Mouse (Mus musculus): ENCODE results near the gene Atf7ip. TPM values are rescaled to one million over a fixed set of nuclear protein-coding genes. Genes with fewer than 3 reads are reported as not detected.

Atf7ip gene
- polyA plus RNA-seq, 1 experiment from 2014 or later, result 49.7 TPM

- peaks cover 13% of the 10 kb centered on the region for H3K4me1 ChIP-seq (ENCODE audit: control insufficient read depth, insufficient read depth, low read length)
- no peak overlapping the region for H3K4me2 ChIP-seq
- no peak overlapping the region for H3K9ac ChIP-seq (ENCODE audit: low read depth, low read length)
Measured at GRCm38 (mm10) chr6:136548041-136548770, 42.2 kb downstream of the Atf7ip start.

GRCm38 (mm10) chr6:136548796-136549195 lies 42.8 kb downstream of the Atf7ip start:
- Histone ChIP-seq H3K27me3 (ENCODE audit: control insufficient read depth, insufficient read depth, low read length) (no peaks in the 10 kb centered on the region), H3K4me1 (ENCODE audit: control insufficient read depth, insufficient read depth, low read length) (peaks cover 7% of the 10 kb centered on the region), H3K9me3 (replicated peaks; ENCODE audit: control insufficient read depth, low read length) (no peaks in the 10 kb centered on the region), H3K36me3 (ENCODE audit: control insufficient read depth, insufficient read depth, low read length) (no peaks in the 10 kb centered on the region), H3K9ac (ENCODE audit: low read depth, low read length) (no peak overlapping the region), H3K4me2 (no peak overlapping the region), H3K4me3 (ENCODE audit: low read depth, low read length) (no peak overlapping the region), H3K27ac (ENCODE audit: low read depth, low read length) (peak overlapping the region; percentile 3; the same call in 1 of the 2 replicates)
- 87% methylated on average over 6 of the region's 6 CpGs for WGBS (ENCODE audit: insufficient replicate concordance)
- no peak for ATAC-seq (replicated peaks; ENCODE audit: insufficient number of reproducible peaks, low FRiP score, low TSS enrichment)

More at GRCm38 (mm10) chr6:136548041-136548770, 42.2 kb downstream of the Atf7ip start:
- ATAC-seq (replicated peaks; ENCODE audit: insufficient number of reproducible peaks, low FRiP score, low TSS enrichment), result no peak
- no peaks in the 10 kb centered on the region for H3K27me3 ChIP-seq (ENCODE audit: control insufficient read depth, insufficient read depth, low read length)
- WGBS (ENCODE audit: insufficient replicate concordance), result 77% methylated on average over 6 of the region's 6 CpGs
- no peak overlapping the region for H3K4me3 ChIP-seq (ENCODE audit: low read depth, low read length)
- no peak overlapping the region for H3K27ac ChIP-seq (ENCODE audit: low read depth, low read length)
- H3K36me3 ChIP-seq (ENCODE audit: control insufficient read depth, insufficient read depth, low read length), result no peaks in the 10 kb centered on the region
- H3K9me3 ChIP-seq (replicated peaks; ENCODE audit: control insufficient read depth, low read length), result no peaks in the 10 kb centered on the region

GRCm38 (mm10) chr6:136549606-136550005 lies 43.6 kb downstream of the Atf7ip start:
- no peak for ATAC-seq (replicated peaks; ENCODE audit: insufficient number of reproducible peaks, low FRiP score, low TSS enrichment)
- no peak overlapping the region for H3K9ac ChIP-seq (ENCODE audit: low read depth, low read length)
- peaks cover 7% of the 10 kb centered on the region for H3K4me1 ChIP-seq (ENCODE audit: control insufficient read depth, insufficient read depth, low read length)
- no peak overlapping the region for H3K27ac ChIP-seq (ENCODE audit: low read depth, low read length)
- no peaks in the 10 kb centered on the region for H3K36me3 ChIP-seq (ENCODE audit: control insufficient read depth, insufficient read depth, low read length)
- H3K4me3 ChIP-seq (ENCODE audit: low read depth, low read length), result no peak overlapping the region
- H3K27me3 ChIP-seq (ENCODE audit: control insufficient read depth, insufficient read depth, low read length), result no peaks in the 10 kb centered on the region
- 81% methylated on average over 3 of the region's 3 CpGs for WGBS (ENCODE audit: insufficient replicate concordance)
- no peak overlapping the region for H3K4me2 ChIP-seq
- no peaks in the 10 kb centered on the region for H3K9me3 ChIP-seq (replicated peaks; ENCODE audit: control insufficient read depth, low read length)

- no peak for ATAC-seq (replicated peaks; ENCODE audit: insufficient number of reproducible peaks, low FRiP score, low TSS enrichment)
- Histone ChIP-seq H3K9ac (ENCODE audit: low read depth, low read length) (no peak overlapping the region), H3K4me3 (ENCODE audit: low read depth, low read length) (no peak overlapping the region)
Measured at GRCm38 (mm10) chr6:136550596-136551304, 44.8 kb downstream of the Atf7ip start.

GRCm38 (mm10) chr6:136551550-136552109 lies 45.7 kb downstream of the Atf7ip start:
- peaks cover 2% of the 10 kb centered on the region; the same call in 1 of the 2 replicates for H3K4me1 ChIP-seq (ENCODE audit: control insufficient read depth, insufficient read depth, low read length)
- H3K9me3 ChIP-seq (replicated peaks; ENCODE audit: control insufficient read depth, low read length), result no peaks in the 10 kb centered on the region
- H3K36me3 ChIP-seq (ENCODE audit: control insufficient read depth, insufficient read depth, low read length), result no peaks in the 10 kb centered on the region
- no peak overlapping the region for H3K27ac ChIP-seq (ENCODE audit: low read depth, low read length)
- no peak overlapping the region for H3K4me2 ChIP-seq
- WGBS (ENCODE audit: insufficient replicate concordance), result 86% methylated on average over 7 of the region's 7 CpGs
- H3K27me3 ChIP-seq (ENCODE audit: control insufficient read depth, insufficient read depth, low read length), result no peaks in the 10 kb centered on the region
- no peak overlapping the region for H3K4me3 ChIP-seq (ENCODE audit: low read depth, low read length)
- H3K9ac ChIP-seq (ENCODE audit: low read depth, low read length), result no peak overlapping the region
- no peak for ATAC-seq (replicated peaks; ENCODE audit: insufficient number of reproducible peaks, low FRiP score, low TSS enrichment)

More at GRCm38 (mm10) chr6:136550596-136551304, 44.8 kb downstream of the Atf7ip start:
- Histone ChIP-seq H3K36me3 (ENCODE audit: control insufficient read depth, insufficient read depth, low read length) (no peaks in the 10 kb centered on the region), H3K4me1 (ENCODE audit: control insufficient read depth, insufficient read depth, low read length) (peaks cover 2% of the 10 kb centered on the region; the same call in 1 of the 2 replicates), H3K4me2 (peak overlapping the region; percentile 7; the same call in 1 of the 2 replicates), H3K27me3 (ENCODE audit: control insufficient read depth, insufficient read depth, low read length) (no peaks in the 10 kb centered on the region), H3K27ac (ENCODE audit: low read depth, low read length) (peak overlapping the region; percentile 54; the same call in 1 of the 2 replicates), H3K9me3 (replicated peaks; ENCODE audit: control insufficient read depth, low read length) (no peaks in the 10 kb centered on the region)
- WGBS (ENCODE audit: insufficient replicate concordance), result 68% methylated on average over 7 of the region's 7 CpGs

GRCm38 (mm10) chr6:136553156-136553555 lies 47.2 kb downstream of the Atf7ip start:
- Histone ChIP-seq H3K4me2 (no peak overlapping the region), H3K27ac (ENCODE audit: low read depth, low read length) (no peak overlapping the region), H3K9ac (ENCODE audit: low read depth, low read length) (no peak overlapping the region), H3K4me1 (ENCODE audit: control insufficient read depth, insufficient read depth, low read length) (peaks cover 2% of the 10 kb centered on the region; the same call in 1 of the 2 replicates), H3K27me3 (ENCODE audit: control insufficient read depth, insufficient read depth, low read length) (no peaks in the 10 kb centered on the region), H3K36me3 (ENCODE audit: control insufficient read depth, insufficient read depth, low read length) (peaks cover 2% of the 10 kb centered on the region; the same call in 1 of the 2 replicates), H3K4me3 (ENCODE audit: low read depth, low read length) (no peak overlapping the region), H3K9me3 (replicated peaks; ENCODE audit: control insufficient read depth, low read length) (no peaks in the 10 kb centered on the region)
- WGBS (ENCODE audit: insufficient replicate concordance), result 80% methylated on average over 5 of the region's 5 CpGs
- no peak for ATAC-seq (replicated peaks; ENCODE audit: insufficient number of reproducible peaks, low FRiP score, low TSS enrichment)

- ATAC-seq (replicated peaks; ENCODE audit: insufficient number of reproducible peaks, low FRiP score, low TSS enrichment), result peak; percentile 64
- 31% methylated on average over 11 of the region's 11 CpGs for WGBS (ENCODE audit: insufficient replicate concordance)
- Histone ChIP-seq H3K36me3 (ENCODE audit: control insufficient read depth, insufficient read depth, low read length) (peaks cover 2% of the 10 kb centered on the region; the same call in 1 of the 2 replicates), H3K27me3 (ENCODE audit: control insufficient read depth, insufficient read depth, low read length) (no peaks in the 10 kb centered on the region), H3K27ac (ENCODE audit: low read depth, low read length) (peak overlapping the region; percentile 50; the same call in 1 of the 2 replicates), H3K9ac (ENCODE audit: low read depth, low read length) (no peak overlapping the region), H3K9me3 (replicated peaks; ENCODE audit: control insufficient read depth, low read length) (no peaks in the 10 kb centered on the region), H3K4me1 (ENCODE audit: control insufficient read depth, insufficient read depth, low read length) (no peaks in the 10 kb centered on the region; the same call in 1 of the 2 replicates), H3K4me3 (ENCODE audit: low read depth, low read length) (no peak overlapping the region; the same call in 1 of the 2 replicates), H3K4me2 (peak overlapping the region; percentile 45)
Measured at GRCm38 (mm10) chr6:136553767-136554569, 48.0 kb downstream of the Atf7ip start.
